Mouse (Mus musculus) small intestine, adult 2 months (tissue): ENCODE measurements around the gene Hdgfl2. TPM values are rescaled to one million over a fixed set of nuclear protein-coding genes. Genes with fewer than 3 reads are reported as not detected.

Source experiments
- H3K27ac ChIP-seq: fragments of 200-500 bp; 2 replicates; pipeline ENCODE4 v1.5.1; 2012; ENCODE audit warnings: low read depth, low read length, control low read depth, inconsistent platforms; ENCODE audit not compliant: insufficient read depth
- H3K27me3 ChIP-seq: fragments of 200-500 bp; 2 replicates; pipeline ENCODE4 v1.6.1; 2012; ENCODE audit warnings: mild to moderate bottlenecking, moderate library complexity, low read length, inconsistent platforms; ENCODE audit not compliant: control insufficient read depth, insufficient read depth
- H3K36me3 ChIP-seq: fragments of 200-500 bp; 2 replicates; pipeline ENCODE4 v1.6.1; 2012; ENCODE audit warnings: mild to moderate bottlenecking, low read length, control low read depth, inconsistent platforms; ENCODE audit not compliant: control insufficient read depth, insufficient read depth
- H3K4me1 ChIP-seq: fragments of 200-500 bp; 2 replicates; pipeline ENCODE4 v1.6.1; 2012; ENCODE audit warnings: low read length, inconsistent platforms, mixed read lengths; ENCODE audit not compliant: control insufficient read depth, insufficient read depth, insufficient read length
- H3K4me3 ChIP-seq: fragments of 200-500 bp; 2 replicates; pipeline ENCODE4 v1.5.1; 2012; ENCODE audit warnings: low read depth, mild to moderate bottlenecking, control low read depth, inconsistent platforms, low read length, moderate library complexity
- CTCF ChIP-seq: fragments of 200-500 bp; IDR thresholded peaks from 2 replicates; pipeline ENCODE4 v1.5.1; 2012; ENCODE audit warnings: low read depth, mild to moderate bottlenecking, control low read depth, inconsistent platforms, low read length, moderate library complexity, mixed read lengths; ENCODE audit not compliant: insufficient replicate concordance, insufficient read length; ENCODE audit errors: extremely low read depth
- POLR2A ChIP-seq: fragments of 200-500 bp; IDR thresholded peaks from 2 replicates; pipeline ENCODE4 v1.6.1; 2012; ENCODE audit warnings: low read depth, mild to moderate bottlenecking, control low read depth, inconsistent platforms, low read length, moderate library complexity
- WGBS: fragments of 180-500 bp; shearing (Covaris S2); methylation state at CpG from one replicate; pipeline ENCODE4 v1.1.7; 2018; 5-methylcytosine and 5-hydroxymethylcytosine counted together
- polyA plus RNA-seq: library from polyadenylated mRNA; depleted of rRNA; stranded (reverse); fragments of >200 nt; gene quantifications from 2 replicates; pipeline ENCODE4 v1.2.3, GENCODE M21; 2012

Hdgfl2 gene
- polyA plus RNA-seq, 1 experiment = 23.1 TPM

DNA sequence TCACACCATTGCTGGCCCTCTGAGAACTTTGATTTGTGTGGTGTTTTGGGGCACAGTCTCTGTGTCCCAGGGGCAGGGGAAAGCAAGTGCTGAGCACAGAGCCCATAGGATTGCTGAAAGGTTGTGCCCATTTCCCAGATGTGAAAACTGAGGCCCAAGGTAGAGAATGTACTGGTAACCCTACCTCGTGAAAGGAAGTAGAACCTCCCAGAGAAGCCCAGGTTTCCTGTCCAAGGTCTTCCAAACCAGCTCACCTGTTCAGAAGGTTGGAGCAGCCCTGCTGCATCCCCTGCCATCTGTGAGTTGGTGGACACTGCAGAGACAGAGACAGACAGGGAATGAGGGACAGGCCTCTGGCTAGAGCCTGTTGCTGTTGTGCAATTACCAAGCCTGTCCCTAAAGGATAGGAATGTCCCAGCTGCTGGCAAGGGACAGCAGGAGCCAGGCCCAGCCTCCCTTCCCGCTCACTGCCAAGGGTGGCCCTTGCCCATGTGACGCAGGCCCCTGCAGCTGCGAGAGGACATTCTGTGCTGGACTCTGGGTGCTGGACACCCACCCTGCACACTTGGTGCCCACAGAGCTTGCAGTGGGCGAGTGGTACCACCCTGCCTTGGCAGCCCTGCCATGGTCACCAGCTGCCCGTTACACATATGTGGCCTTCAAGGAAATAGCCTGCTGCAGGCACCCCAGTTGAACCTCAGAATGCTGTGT lies 29.1 kb downstream of the Hdgfl2 start:
- Histone ChIP-seq H3K4me1 (no peaks in the 10 kb centered on the region), H3K27ac (no peak overlapping the region; the same call in 1 of the 2 replicates), H3K36me3 (no peaks in the 10 kb centered on the region), H3K27me3 (no peaks in the 10 kb centered on the region), H3K4me3 (peak overlapping the region; percentile 31; the same call in 1 of the 2 replicates)
- TF ChIP-seq CTCF = no peak
- WGBS = 68% methylated on average over 6 of the region's 6 CpGs

DNA sequence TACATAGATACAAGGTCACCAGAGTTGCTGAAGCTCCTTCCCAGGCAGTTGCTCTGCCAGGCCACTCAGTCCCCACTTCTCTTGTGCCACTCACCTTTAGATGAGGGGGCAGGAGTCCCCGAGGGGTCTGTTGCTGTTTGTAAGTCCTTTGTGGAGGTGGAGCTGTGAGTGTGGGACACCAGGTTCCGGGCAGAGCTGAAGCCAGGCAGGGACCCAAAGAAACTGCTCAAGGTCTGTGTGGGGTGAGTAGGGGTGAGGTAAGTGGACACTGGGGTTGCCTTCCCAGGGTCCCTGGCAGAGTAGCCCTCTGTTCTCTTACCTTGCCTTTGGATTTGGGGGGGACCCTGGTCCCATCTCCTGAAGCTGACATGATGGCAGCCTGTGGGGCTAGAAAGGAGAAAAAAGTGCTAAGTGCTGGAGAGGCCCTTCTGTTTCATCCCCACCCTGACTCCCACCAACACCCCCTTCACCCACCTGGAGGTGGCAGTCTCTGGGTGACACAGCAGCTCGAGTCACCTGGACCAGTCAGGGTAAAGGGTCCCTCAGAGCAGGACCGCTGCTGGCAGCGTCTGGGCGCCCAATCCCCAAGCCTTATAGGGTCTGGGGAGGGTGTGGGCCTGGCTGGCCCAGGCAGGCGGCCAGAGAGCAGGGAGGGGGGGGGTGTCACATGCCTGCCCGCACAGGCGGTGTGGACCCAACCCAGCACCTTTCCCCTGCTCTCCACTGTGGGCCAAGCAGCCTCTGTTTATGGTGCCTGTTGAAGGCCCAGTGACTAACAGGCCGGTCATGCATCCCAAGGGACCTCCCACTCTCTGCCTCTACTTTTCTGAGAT lies 30.0 kb downstream of the Hdgfl2 start, which contains the start of gene Plin4:
Gene Plin4 (minus strand): TSS at position 585 of the 833 bp plus-strand sequence.
- H3K4me3 ChIP-seq = peak within 1 kb of the TSS; percentile 31
- no peaks in the 10 kb centered on the region for H3K36me3 ChIP-seq
- peak within 1 kb of the TSS; percentile 22 for H3K27ac ChIP-seq
- 67% methylated on average over 10 of the region's 10 CpGs for WGBS
- TF ChIP-seq POLR2A (no peak), CTCF (no peak)
- no peaks in the 10 kb centered on the region for H3K4me1 ChIP-seq
- no peaks in the 10 kb centered on the region for H3K27me3 ChIP-seq

- H3K27ac ChIP-seq = no peak overlapping the region
- TF ChIP-seq POLR2A (no peak), CTCF (no peak)
- no peak overlapping the region for H3K4me3 ChIP-seq
- no peaks in the 10 kb centered on the region for H3K4me1 ChIP-seq
- no peaks in the 10 kb centered on the region for H3K27me3 ChIP-seq
- H3K36me3 ChIP-seq = no peaks in the 10 kb centered on the region
- WGBS = 66% methylated on average over 4 of the region's 4 CpGs
Observed at GRCm38 (mm10) chr17:56110571-56110970, 31.1 kb downstream of the Hdgfl2 start.

DNA sequence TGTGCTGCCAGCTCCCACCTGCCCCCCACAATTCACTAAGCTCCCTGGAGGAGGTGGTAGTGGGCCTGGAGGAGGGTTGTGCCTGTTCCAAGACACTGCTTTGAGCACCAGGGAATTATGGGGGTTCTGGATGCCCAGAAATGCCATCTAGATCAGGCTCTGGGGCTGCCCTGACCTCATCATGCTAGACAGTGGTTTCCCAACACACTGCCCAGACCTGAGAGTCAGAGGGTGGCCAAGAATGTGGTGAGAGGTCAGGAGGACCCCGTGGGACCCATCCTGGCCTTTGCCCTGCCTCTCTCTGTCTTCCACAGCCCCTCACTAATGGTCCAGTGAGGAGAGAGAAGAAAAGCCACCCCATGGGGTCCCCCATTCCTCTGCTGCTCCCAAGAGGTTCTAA lies 31.6 kb downstream of the Hdgfl2 start:
- no peaks in the 10 kb centered on the region for H3K36me3 ChIP-seq
- H3K27ac ChIP-seq = no peak overlapping the region
- H3K4me3 ChIP-seq = no peak overlapping the region
- TF ChIP-seq POLR2A (no peak), CTCF (no peak)
- no peaks in the 10 kb centered on the region for H3K4me1 ChIP-seq
- no peaks in the 10 kb centered on the region for H3K27me3 ChIP-seq
- WGBS = 61% methylated on average over 1 of the region's 1 CpGs

- Histone ChIP-seq H3K4me3 (no peak overlapping the region), H3K4me1 (no peaks in the 10 kb centered on the region), H3K27ac (no peak overlapping the region), H3K36me3 (no peaks in the 10 kb centered on the region), H3K27me3 (no peaks in the 10 kb centered on the region)
- TF ChIP-seq POLR2A (no peak), CTCF (peak; percentile 88)
- 50% methylated on average over 5 of the region's 5 CpGs for WGBS
Observed at GRCm38 (mm10) chr17:56111864-56112263, 32.4 kb downstream of the Hdgfl2 start.

DNA sequence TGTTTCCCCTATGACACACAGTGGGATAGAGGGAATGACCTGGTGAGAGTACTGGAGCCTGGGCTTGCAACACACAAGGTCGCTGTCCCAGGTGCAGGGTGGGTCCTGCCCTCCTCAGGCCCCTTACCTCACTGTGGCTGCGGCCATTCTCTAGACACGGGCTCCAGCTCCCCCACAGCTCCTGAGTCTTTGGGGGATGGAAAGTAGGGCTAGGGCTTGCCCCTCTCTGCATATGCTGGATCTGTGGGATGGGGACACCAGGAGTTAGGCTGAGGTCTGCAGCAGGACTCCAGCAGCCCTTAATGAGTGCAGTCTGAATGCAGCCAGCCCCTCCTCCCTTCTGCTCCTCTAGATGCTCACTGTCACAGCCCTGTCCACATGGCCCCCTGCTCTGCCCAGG lies 33.3 kb downstream of the Hdgfl2 start:
- WGBS = 90% methylated on average over 3 of the region's 3 CpGs
- H3K4me1 ChIP-seq = peaks cover 7% of the 10 kb centered on the region; the same call in 1 of the 2 replicates
- no peak overlapping the region for H3K4me3 ChIP-seq
- H3K27me3 ChIP-seq = no peaks in the 10 kb centered on the region
- TF ChIP-seq CTCF (no peak), POLR2A (no peak)
- no peak overlapping the region for H3K27ac ChIP-seq
- no peaks in the 10 kb centered on the region for H3K36me3 ChIP-seq

GRCm38 (mm10) chr17:56116193-56116592 lies 36.8 kb downstream of the Hdgfl2 start:
- Histone ChIP-seq H3K27ac (no peak overlapping the region), H3K4me3 (no peak overlapping the region), H3K36me3 (no peaks in the 10 kb centered on the region), H3K4me1 (peaks cover 17% of the 10 kb centered on the region), H3K27me3 (no peaks in the 10 kb centered on the region)
- WGBS = 63% methylated on average over 10 of the region's 10 CpGs
- TF ChIP-seq POLR2A (no peak), CTCF (no peak)
